Mouse (Mus musculus): ENCODE results near the gene Zbtb6. TPM values are rescaled to one million over a fixed set of nuclear protein-coding genes. Genes with fewer than 3 reads are reported as not detected.

Gene Zbtb6
- polyA plus RNA-seq, 1 experiment = 7.7 TPM

- no peaks in the 10 kb centered on the region for H3K4me1 ChIP-seq (ENCODE audit: control insufficient read depth, insufficient read depth, low read length)
- no peak overlapping the region for H3K27ac ChIP-seq (ENCODE audit: insufficient read depth, low read length)
- TF ChIP-seq CTCF (IDR thresholded peaks at IDR 0.05; ENCODE audit: extremely low read depth, insufficient read depth, low read length) = no peak
- TF ChIP-seq POLR2A (IDR thresholded peaks at IDR 0.05; ENCODE audit: extremely low read depth, insufficient read depth, low read length) = no peak
- H3K4me3 ChIP-seq (ENCODE audit: insufficient read depth, low read length) = no peak overlapping the region
Observed at GRCm38 (mm10) chr2:37382921-37383320, 60.0 kb downstream of the Zbtb6 start.

- Histone ChIP-seq H3K27ac (ENCODE audit: insufficient read depth, low read length) (no peak overlapping the region), H3K4me1 (ENCODE audit: control insufficient read depth, insufficient read depth, low read length) (no peaks in the 10 kb centered on the region; the same call in 1 of the 2 replicates), H3K4me3 (ENCODE audit: insufficient read depth, low read length) (no peak overlapping the region)
- TF ChIP-seq CTCF (IDR thresholded peaks at IDR 0.05; ENCODE audit: extremely low read depth, insufficient read depth, low read length) (peak; percentile 49), POLR2A (IDR thresholded peaks at IDR 0.05; ENCODE audit: extremely low read depth, insufficient read depth, low read length) (no peak)
Observed at GRCm38 (mm10) chr2:37380189-37380588, 62.8 kb downstream of the Zbtb6 start.

GRCm38 (mm10) chr2:37376018-37376417 lies 67.0 kb downstream of the Zbtb6 start:
- H3K4me3 ChIP-seq (ENCODE audit: insufficient read depth, low read length) = no peak overlapping the region
- TF ChIP-seq CTCF (IDR thresholded peaks at IDR 0.05; ENCODE audit: extremely low read depth, insufficient read depth, low read length) = no peak
- no peak for TF ChIP-seq POLR2A (IDR thresholded peaks at IDR 0.05; ENCODE audit: extremely low read depth, insufficient read depth, low read length)
- H3K4me1 ChIP-seq (ENCODE audit: control insufficient read depth, insufficient read depth, low read length) = no peaks in the 10 kb centered on the region; the same call in 1 of the 2 replicates
- no peak overlapping the region for H3K27ac ChIP-seq (ENCODE audit: insufficient read depth, low read length)

Other genes starting within 250 kb of the Zbtb6 start
- not detected in 2 replicates for gene Olfr366, start 231.6 kb downstream of the Zbtb6 start, polyA plus RNA-seq (2012; rRNA removed)
- not detected in 2 replicates for gene Olfr368, start 116.7 kb downstream of the Zbtb6 start, polyA plus RNA-seq (2012; rRNA removed)
- gene Pdcl, start 83.8 kb downstream of the Zbtb6 start, polyA plus RNA-seq (2012; rRNA removed) = 21.5 and 22.1 TPM in 2 replicates
- gene Rc3h2, start 20.3 kb downstream of the Zbtb6 start, polyA plus RNA-seq (2012; rRNA removed) = 25.2 and 25.5 TPM in 2 replicates
- 5.7 and 5.8 TPM in 2 replicates for gene Zbtb26, start within 50 bp of the Zbtb6 start, polyA plus RNA-seq (2012; rRNA removed)
- 41.7 and 42.6 TPM in 2 replicates for gene Rabgap1, start 108 bp upstream of the Zbtb6 start, polyA plus RNA-seq (2012; rRNA removed)
- 1.8 and 2.8 TPM in 2 replicates for gene Gpr21, start 73.2 kb upstream of the Zbtb6 start, polyA plus RNA-seq (2012; rRNA removed)